Mouse (Mus musculus): ENCODE results near the gene Rnase10. TPM values are rescaled to one million over a fixed set of nuclear protein-coding genes. Genes with fewer than 3 reads are reported as not detected.
"Not testable (repeated sequence)": the region's sequence is repeated elsewhere in the genome, so short reads cannot be mapped to it uniquely, and the experiment has no call there.

Rnase10 gene
- total RNA-seq, 1 experiment from 2014 or later = not detected

DNA sequence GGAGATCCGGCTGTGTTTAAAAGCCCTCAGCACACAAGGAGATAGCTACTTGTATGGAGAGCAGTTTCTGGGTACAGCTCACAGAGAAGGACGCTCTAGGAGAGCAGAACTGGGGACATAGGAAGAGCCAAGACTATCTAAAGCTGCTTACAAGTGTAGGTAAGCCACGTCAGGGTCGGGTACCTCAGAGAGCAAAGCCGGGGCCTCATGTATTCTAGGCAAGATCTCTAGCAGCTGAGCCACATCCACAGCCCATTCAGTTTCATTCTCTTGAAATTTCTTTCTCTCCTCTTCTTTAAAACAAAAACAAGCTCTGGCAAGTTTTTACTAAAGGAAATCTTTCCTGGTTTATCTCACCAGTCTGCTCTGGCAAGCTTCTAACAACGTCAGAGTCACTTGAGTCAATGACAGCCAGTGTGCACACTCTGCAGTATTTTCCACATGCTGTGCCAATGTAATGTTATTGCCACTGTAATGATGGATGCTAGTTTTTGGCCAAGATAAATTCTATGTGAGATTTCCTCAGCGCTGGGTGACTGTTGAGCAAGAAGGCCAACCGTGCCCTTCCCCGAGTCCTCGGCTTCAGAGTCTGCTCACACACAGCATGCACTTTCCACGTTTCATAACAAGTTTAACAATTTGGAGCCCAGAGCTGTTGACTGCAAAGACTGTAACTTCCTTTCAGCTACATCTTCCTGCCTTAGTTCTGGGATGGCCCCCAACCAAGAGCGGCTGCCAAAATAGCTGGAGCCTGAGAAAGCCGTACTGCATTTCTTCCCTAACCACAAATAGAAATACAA, 563 bp downstream of the Rnase10 start:
- ATAC-seq (ENCODE audit: extremely low read depth, insufficient number of reproducible peaks, low FRiP score, poor library complexity, severe bottlenecking) = no peak

DNA sequence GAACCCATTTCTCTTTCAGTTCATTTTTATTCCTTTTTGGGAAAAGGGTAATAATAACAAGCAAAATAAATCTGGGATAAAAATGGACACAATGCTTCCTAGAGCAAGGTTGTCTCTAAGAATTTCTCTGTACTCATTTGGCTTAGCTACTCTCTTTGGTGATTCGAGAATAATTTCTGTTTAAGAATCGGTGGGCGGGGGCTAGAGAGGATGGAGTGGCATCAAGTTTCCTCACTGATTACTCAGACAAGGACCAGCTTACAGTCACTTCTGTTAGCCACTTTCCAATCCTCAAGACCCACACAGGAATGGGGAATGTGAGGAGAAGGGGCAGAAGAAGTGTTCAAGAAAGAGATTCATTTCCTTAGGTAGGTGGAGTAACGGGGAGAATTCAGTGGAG, 1.2 kb downstream of the Rnase10 start:
- ATAC-seq (ENCODE audit: extremely low read depth, insufficient number of reproducible peaks, low FRiP score, poor library complexity, severe bottlenecking) = no peak

DNA sequence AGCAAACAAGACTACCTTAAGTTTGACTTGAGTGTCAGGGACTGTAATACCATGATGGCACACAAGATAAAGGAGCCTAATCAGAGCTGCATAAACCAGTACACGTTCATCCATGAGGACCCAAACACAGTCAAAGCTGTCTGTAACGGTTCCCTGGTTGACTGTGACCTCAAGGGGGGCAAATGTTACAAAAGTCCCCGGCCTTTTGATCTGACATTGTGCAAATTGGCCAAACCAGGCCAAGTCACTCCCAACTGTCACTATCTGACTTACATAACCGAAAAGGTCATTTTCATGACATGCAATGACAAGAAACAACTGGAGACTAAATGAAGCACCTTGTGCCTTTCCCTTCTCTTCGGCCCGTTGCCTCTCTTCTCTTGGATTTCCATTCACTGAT, 2.0 kb downstream of the Rnase10 start:
- ATAC-seq (ENCODE audit: extremely low read depth, insufficient number of reproducible peaks, low FRiP score, poor library complexity, severe bottlenecking) = no peak

DNA sequence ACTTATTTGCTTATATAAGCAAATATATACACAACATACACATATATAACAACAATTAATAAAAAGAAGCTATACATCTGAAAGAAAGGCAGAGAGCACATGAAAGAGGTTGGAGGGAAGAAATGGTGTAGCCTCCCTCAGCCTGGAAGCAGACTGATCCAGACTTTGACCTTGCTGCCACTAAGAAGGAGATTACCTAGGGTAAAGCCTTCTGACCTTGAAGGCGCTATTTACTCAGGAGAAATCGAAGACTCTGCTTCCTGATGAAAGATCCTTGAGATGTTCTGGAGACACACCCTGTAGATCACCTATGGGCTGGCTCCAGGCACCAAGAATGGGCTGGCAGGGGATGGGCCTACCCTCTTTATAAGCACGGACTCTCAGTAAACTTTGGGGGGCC, 7.2 kb downstream of the Rnase10 start:
- not testable (repeated sequence) for ATAC-seq (ENCODE audit: extremely low read depth, insufficient number of reproducible peaks, low FRiP score, poor library complexity, severe bottlenecking)

GRCm38 (mm10) chr14:51015780-51016179, 8.2 kb downstream of the Rnase10 start:
- ATAC-seq (ENCODE audit: extremely low read depth, insufficient number of reproducible peaks, low FRiP score, poor library complexity, severe bottlenecking) = no peak

GRCm38 (mm10) chr14:51017256-51017655, 9.7 kb downstream of the Rnase10 start:
- no peak for ATAC-seq (ENCODE audit: extremely low read depth, insufficient number of reproducible peaks, low FRiP score, poor library complexity, severe bottlenecking)

DNA sequence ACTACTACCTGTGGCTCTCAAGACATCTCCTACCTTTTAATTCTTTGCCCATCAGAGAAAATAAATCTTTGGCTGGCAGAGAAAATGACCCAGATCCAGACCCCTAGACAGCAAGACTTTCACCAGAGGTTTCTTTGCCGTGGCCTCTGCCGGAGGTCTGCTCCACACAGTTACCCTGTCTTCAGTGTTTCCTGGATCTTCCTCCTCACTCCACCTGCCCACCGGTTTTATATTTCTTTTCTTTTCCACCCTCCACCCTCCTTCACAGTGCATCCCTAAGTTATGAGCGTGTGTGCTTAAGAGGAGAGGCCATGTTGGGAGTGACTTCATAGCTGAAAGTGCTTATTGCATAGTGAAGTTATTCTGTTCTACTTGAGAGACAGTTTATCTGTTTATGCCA, 15.9 kb downstream of the Rnase10 start:
- ATAC-seq (ENCODE audit: extremely low read depth, insufficient number of reproducible peaks, low FRiP score, poor library complexity, severe bottlenecking) = no peak

- ATAC-seq (ENCODE audit: extremely low read depth, insufficient number of reproducible peaks, low FRiP score, poor library complexity, severe bottlenecking) = no peak
These were observed 17.3 kb downstream of the Rnase10 start for GRCm38 (mm10) chr14:51024820-51025219.

DNA sequence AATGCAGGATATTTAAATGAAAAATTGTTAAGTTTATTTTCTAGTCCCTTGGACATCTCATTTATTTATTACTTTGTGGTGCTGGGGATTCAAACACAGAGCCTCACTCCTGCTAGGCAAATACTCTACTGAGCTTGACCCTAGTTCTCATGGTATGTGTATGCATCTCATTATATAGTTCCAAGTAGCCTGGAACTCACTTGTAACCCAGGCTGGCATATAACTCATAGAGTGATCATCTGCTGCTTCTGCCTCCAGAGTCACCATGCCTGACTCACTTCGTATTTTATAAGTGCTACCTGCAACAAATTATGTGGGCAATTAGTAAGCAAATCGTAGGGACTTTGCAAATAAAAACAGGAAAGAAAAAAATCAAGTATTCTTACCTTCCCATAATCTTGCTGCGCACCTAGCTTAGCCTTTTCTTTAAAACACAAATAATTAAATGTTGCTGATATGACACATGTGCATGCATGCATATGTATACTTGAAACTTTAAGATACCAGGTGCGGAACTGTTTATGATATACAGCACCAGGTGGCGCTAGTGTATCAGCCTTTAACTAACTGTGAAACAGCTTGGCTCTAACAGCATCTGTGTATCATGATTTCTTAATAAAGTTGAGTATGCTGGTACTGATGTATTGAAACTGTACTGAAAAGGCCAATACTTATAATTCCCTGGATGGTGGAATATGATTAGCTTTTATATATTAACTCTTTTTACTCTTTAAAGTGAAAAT, 19.0 kb downstream of the Rnase10 start:
- ATAC-seq (ENCODE audit: extremely low read depth, insufficient number of reproducible peaks, low FRiP score, poor library complexity, severe bottlenecking) = peak; percentile 98; the same call in 1 of the 2 replicates

GRCm38 (mm10) chr14:51027387-51028155, 20.0 kb downstream of the Rnase10 start:
- no peak for ATAC-seq (ENCODE audit: extremely low read depth, insufficient number of reproducible peaks, low FRiP score, poor library complexity, severe bottlenecking)

DNA sequence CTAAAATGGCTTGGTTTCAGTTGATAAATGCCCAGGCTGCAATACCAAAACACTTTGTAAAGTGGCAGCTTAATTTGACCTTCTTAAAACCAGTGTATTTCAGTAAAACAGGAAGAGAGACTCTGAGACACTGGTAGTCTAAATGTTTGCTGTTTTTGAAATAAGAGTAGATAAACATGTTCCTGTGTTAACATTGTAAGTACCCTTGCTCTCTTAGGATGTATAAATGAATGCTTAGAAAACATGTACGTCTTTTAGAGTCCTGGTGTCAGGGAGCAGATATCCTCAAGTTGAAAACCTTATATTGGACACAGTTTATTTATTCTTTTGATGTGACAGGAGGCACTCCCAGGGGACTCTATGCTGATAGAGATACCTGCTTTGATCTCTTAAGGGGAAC, 27.7 kb downstream of the Rnase10 start:
- ATAC-seq (ENCODE audit: extremely low read depth, insufficient number of reproducible peaks, low FRiP score, poor library complexity, severe bottlenecking) = no peak

DNA sequence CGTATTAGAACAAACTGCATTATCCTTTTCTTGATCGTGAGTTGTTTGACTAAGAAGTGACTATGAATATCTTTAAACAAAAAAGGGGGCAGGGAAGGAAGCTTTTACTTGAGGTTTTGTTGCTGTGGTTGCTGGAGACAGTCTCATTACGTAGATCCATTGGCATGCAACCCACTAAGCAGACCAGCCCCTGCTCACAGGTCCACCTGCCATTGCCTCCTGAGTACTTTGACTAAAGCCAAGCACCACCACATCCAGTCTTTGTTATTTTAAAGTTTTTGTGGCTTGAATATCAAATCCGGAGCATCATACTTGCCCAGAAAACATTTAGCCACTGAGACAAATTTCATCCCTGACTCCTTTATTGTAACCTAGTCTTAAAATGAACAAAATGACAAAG, 28.7 kb downstream of the Rnase10 start:
- no peak for ATAC-seq (ENCODE audit: extremely low read depth, insufficient number of reproducible peaks, low FRiP score, poor library complexity, severe bottlenecking)

DNA sequence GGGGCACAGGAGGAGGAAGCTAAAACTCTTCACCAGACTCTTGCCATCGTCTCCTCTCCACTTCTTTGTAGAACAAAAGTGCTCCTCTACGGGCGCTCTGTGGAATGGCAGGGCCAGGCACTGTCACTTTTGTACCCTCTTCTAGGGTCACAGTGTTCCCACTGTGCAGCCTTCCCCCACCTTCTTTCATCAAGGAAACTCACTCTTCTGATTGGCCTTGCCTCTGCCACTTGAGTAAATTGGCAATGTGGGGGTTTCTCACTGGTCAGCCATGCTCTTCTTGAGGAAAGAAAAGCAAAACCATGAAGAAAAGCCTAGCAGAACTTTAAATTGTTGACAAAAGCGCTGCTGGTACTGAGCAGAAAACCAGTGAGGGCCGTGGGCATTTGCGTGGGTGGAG, 34.2 kb downstream of the Rnase10 start, which contains the start of gene Rnase9:
TSS of gene Rnase9 (minus strand) at position 101 of the 400 bp plus-strand sequence.
- ATAC-seq (ENCODE audit: extremely low read depth, insufficient number of reproducible peaks, low FRiP score, poor library complexity, severe bottlenecking) = no peak

DNA sequence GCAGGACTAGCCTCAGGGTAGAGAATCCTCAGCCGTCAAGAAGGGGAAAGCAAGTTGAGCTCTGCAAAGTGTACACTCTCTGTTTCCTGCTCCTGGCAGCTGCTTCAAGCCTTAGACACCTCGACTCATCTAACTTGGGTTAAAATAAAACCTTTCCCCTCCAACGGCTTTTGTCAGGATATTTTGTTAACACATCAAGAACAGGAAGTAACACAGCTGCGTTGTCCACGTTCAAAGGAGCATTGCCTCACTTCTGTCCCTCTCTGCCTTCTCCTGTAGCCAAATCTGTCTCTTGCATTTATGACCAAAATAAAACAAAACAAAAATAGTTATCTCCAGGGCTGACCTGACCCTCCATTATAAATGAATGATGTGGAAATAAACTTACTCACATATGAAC, 40.3 kb downstream of the Rnase10 start:
- ATAC-seq (ENCODE audit: extremely low read depth, insufficient number of reproducible peaks, low FRiP score, poor library complexity, severe bottlenecking) = no peak

- no peak for ATAC-seq (ENCODE audit: extremely low read depth, insufficient number of reproducible peaks, low FRiP score, poor library complexity, severe bottlenecking)
These were observed 42.5 kb downstream of the Rnase10 start, which contains the start of gene Rnase11 for GRCm38 (mm10) chr14:51050063-51050462. Rnase11 (minus strand) TSS chr14:51050163.

DNA sequence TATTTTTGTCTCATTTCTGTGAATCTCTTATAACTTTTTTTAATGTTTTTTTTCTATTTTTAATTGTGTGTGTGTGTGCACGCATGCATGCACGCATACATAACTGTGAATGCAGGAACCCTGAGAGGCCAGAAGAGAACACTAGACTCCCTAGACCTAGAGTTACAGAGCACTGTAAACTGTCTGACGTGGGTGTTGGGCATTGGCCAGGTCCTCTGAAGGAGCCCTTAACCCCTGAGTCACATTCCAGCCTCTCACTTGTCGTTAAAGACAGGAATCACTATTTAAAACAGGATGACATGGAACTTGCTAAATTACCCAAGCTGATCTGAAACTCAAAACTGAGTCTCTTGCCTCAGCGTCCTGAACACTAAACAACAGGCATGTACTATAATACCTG, 44.4 kb downstream of the Rnase10 start:
- no peak for ATAC-seq (ENCODE audit: extremely low read depth, insufficient number of reproducible peaks, low FRiP score, poor library complexity, severe bottlenecking)

GRCm38 (mm10) chr14:51053176-51053575, 45.6 kb downstream of the Rnase10 start:
- ATAC-seq (ENCODE audit: extremely low read depth, insufficient number of reproducible peaks, low FRiP score, poor library complexity, severe bottlenecking) = no peak

DNA sequence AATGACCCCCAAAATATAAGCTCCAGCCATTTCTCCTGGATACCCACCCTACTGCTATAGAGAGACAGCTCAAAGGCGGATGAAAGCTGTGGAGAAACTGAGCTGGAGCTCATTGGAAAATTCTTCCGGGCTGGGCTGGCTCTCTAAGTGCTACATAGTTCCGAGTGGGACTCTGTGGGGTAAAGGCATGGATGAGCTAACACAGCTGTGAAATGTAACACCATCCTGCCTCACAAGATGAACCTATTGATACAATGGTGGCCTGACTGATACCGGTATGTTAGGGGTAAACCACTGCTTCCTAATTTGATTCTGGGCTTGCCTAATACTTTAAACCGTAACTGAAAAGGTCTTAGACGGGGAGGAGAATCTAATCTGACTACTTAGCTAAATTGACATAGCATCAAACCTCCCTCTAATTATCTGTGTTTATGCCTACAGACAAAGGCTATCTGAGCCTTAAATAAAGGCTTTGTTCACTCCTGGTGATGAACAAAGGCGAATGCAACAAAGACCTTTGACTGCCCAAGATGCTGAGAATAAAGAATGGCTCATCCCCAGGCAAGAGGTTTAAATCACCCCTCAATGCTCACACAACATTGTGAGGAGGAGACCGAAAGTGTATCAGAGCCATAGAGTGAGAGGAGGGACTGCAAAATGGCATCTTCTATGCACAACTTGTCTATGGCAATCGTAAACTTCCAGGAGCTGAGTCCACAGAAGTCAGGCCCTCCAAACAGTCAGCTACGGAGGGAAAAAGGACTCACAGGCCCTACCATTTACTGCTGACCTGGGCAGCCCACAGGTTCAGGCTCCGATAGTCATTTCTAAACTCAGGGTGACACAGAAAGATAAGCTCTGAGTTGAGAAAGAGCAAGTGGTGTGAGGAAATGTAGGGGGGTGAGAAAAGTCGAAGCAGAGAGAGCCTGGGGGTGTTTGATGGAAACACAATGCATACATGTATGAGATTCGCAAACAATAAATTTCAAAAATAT, 47.0 kb downstream of the Rnase10 start:
- ATAC-seq (ENCODE audit: extremely low read depth, insufficient number of reproducible peaks, low FRiP score, poor library complexity, severe bottlenecking) = no peak

All from neutrophil, adult 5-6 weeks (primary cell).